Mouse (Mus musculus) erythroblast, embryonic 14.5 days (primary cell): ENCODE measurements around the gene Tmbim4.

Experiments
- GATA1 ChIP-seq: IDR thresholded peaks from 2 replicates; pipeline ENCODE4 v1.6.1; 2012; ENCODE audit warnings: low read length, inconsistent platforms, mixed read lengths
- TAL1 ChIP-seq: IDR thresholded peaks from 3 replicates; pipeline ENCODE4 v1.6.1; 2012; ENCODE audit warnings: low read length, inconsistent platforms, mixed read lengths

DNA sequence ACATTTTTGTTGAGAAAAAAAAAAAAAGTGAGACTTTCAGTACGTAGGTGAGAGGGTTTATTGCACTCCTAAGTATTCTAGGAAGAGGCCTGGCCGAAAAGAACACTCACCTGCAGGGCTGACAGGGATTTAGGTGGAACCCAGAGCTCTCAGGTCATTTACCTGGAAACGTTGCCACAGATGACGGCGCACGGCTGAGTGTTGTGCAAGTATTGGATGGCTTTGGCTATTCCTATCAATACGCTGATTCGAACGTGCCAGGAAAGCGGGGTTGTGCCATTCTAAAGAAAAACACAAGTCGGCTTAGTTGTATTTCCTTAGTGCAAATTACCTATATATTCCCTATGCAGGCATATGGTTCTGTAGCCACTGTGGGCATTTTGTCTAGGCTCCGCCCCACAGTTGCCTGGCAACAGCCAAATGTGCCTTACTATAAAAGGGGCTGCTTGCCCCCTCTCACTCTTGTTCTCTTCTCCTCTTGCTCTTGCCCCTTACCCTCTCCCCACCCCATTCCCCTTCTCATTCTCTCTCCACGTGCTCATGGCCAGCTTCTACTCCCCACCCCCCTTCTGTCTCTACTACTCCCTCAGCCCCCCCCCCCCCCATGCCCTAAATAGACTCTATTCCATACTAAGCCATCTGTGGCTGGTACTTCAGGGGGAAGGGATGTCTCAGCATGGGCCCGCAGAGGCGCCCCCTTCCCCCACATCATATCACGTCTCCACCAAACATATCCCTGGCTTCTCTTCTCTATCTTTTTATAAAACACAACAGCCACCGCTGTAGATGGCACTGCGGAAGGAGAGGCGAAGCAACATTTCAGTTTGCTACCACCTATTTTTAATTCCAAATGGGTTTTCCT is 36.2 kb upstream of the Tmbim4 start:
- TF ChIP-seq GATA1 (no peak), TAL1 (no peak)
